Mouse (Mus musculus): ENCODE measurements around the gene Coro2b. TPM values are rescaled to one million over a fixed set of nuclear protein-coding genes. Genes with fewer than 3 reads are reported as not detected.

The Coro2b gene
- polyA plus RNA-seq, 2 experiments = 0.57 to 1.1 TPM

GRCm38 (mm10) chr9:62536119-62536654, 657 bp downstream of the Coro2b start:
- peaks cover 25% of the 10 kb centered on the region for H3K27me3 ChIP-seq (ENCODE audit: control insufficient read depth, insufficient read depth, low read length)

GRCm38 (mm10) chr9:62535566-62535965, 1.3 kb downstream of the Coro2b start:
- no peak overlapping the region for H3K9ac ChIP-seq (replicated peaks)
- no peaks in the 10 kb centered on the region for H3K36me3 ChIP-seq (replicated peaks; ENCODE audit: control insufficient read depth, insufficient read depth, low read depth)
- H3K27ac ChIP-seq = no peak overlapping the region
- WGBS (ENCODE audit: insufficient replicate concordance) = 60% methylated on average over 8 of the region's 8 CpGs
- DNase-seq (ENCODE audit: low read depth in 3 of 3, low spot score in 3 of 3) = no peak
- H3K9me3 ChIP-seq (ENCODE audit: control insufficient read depth, low read length) = no peaks in the 10 kb centered on the region
- H3K27me3 ChIP-seq (ENCODE audit: control insufficient read depth, insufficient read depth, low read length) = peaks cover 25% of the 10 kb centered on the region
- H3K4me1 ChIP-seq (replicated peaks; ENCODE audit: control insufficient read depth in 2 of 2, insufficient read depth in 2 of 2, low read length in 1 of 2) = peaks cover 0 to 2% of the 10 kb centered on the region in 2 experiments; a peak in 1 of 4 replicates
- H3K4me2 ChIP-seq (ENCODE audit: low read depth) = no peak overlapping the region
- TF ChIP-seq CTCF (IDR thresholded peaks at IDR 0.05; ENCODE audit: low read depth) (no peak), EP300 (IDR thresholded peaks at IDR 0.05; ENCODE audit: low read depth) (no peak)
- ATAC-seq (ENCODE audit: insufficient read depth) = no peak
- no peak overlapping the region for H3K4me3 ChIP-seq (ENCODE audit: insufficient read depth in 1 of 2, low read depth in 2 of 2, low read length in 2 of 2)

More at GRCm38 (mm10) chr9:62536119-62536654, 657 bp downstream of the Coro2b start:
- TF ChIP-seq EP300 (IDR thresholded peaks at IDR 0.05; ENCODE audit: low read depth) = no peak
- no peak for TF ChIP-seq CTCF (IDR thresholded peaks at IDR 0.05; ENCODE audit: low read depth)
- Histone ChIP-seq H3K9me3 (ENCODE audit: control insufficient read depth, low read length) (no peaks in the 10 kb centered on the region), H3K27ac (no peak overlapping the region), H3K9ac (replicated peaks) (no peak overlapping the region), H3K4me3 (ENCODE audit: insufficient read depth in 1 of 2, low read depth in 2 of 2, low read length in 2 of 2) (peak overlapping the region; percentile 39 to 40), H3K36me3 (replicated peaks; ENCODE audit: control insufficient read depth, insufficient read depth, low read depth) (no peaks in the 10 kb centered on the region), H3K4me1 (replicated peaks; ENCODE audit: control insufficient read depth in 2 of 2, insufficient read depth in 2 of 2, low read length in 1 of 2) (peaks cover 0 to 2% of the 10 kb centered on the region in 2 experiments; a peak in 1 of 4 replicates), H3K4me2 (ENCODE audit: low read depth) (peak overlapping the region; percentile 49)
- no peak for ATAC-seq (ENCODE audit: insufficient read depth)
- 6% methylated on average over 29 of the region's 29 CpGs for WGBS (ENCODE audit: insufficient replicate concordance)
- DNase-seq (ENCODE audit: low read depth in 3 of 3, low spot score in 3 of 3) = no peak

- Histone ChIP-seq H3K27ac (no peak overlapping the region), H3K9ac (replicated peaks) (no peak overlapping the region), H3K36me3 (replicated peaks; ENCODE audit: control insufficient read depth, insufficient read depth, low read depth) (no peaks in the 10 kb centered on the region), H3K9me3 (ENCODE audit: control insufficient read depth, low read length) (no peaks in the 10 kb centered on the region), H3K4me2 (ENCODE audit: low read depth) (no peak overlapping the region), H3K27me3 (ENCODE audit: control insufficient read depth, insufficient read depth, low read length) (peaks cover 25% of the 10 kb centered on the region), H3K4me3 (ENCODE audit: insufficient read depth in 1 of 2, low read depth in 2 of 2, low read length in 2 of 2) (no peak overlapping the region), H3K4me1 (replicated peaks; ENCODE audit: control insufficient read depth in 2 of 2, insufficient read depth in 2 of 2, low read length in 1 of 2) (peaks cover 0 to 2% of the 10 kb centered on the region in 2 experiments; a peak in 1 of 4 replicates)
- no peak for ATAC-seq (ENCODE audit: insufficient read depth)
- WGBS (ENCODE audit: insufficient replicate concordance) = 70% methylated on average over 7 of the region's 7 CpGs
- no peak for TF ChIP-seq CTCF (IDR thresholded peaks at IDR 0.05; ENCODE audit: low read depth)
- no peak for TF ChIP-seq EP300 (IDR thresholded peaks at IDR 0.05; ENCODE audit: low read depth)
- no peak for DNase-seq (ENCODE audit: low read depth in 3 of 3, low spot score in 3 of 3)
Measured at GRCm38 (mm10) chr9:62534691-62535090, 2.2 kb downstream of the Coro2b start.

- H3K4me1 ChIP-seq (replicated peaks; ENCODE audit: control insufficient read depth in 2 of 2, insufficient read depth in 2 of 2, low read length in 1 of 2) = peaks cover 0 to 2% of the 10 kb centered on the region in 2 experiments; a peak in 1 of 4 replicates
- 50% methylated on average over 2 of the region's 2 CpGs for WGBS (ENCODE audit: insufficient replicate concordance)
- H3K36me3 ChIP-seq (replicated peaks; ENCODE audit: control insufficient read depth, insufficient read depth, low read depth) = no peaks in the 10 kb centered on the region
- H3K27ac ChIP-seq = no peak overlapping the region
- TF ChIP-seq CTCF (IDR thresholded peaks at IDR 0.05; ENCODE audit: low read depth) = no peak
- TF ChIP-seq EP300 (IDR thresholded peaks at IDR 0.05; ENCODE audit: low read depth) = no peak
- H3K9ac ChIP-seq (replicated peaks) = no peak overlapping the region
- H3K4me3 ChIP-seq (ENCODE audit: insufficient read depth in 1 of 2, low read depth in 2 of 2, low read length in 2 of 2) = no peak overlapping the region
- H3K9me3 ChIP-seq (ENCODE audit: control insufficient read depth, low read length) = no peaks in the 10 kb centered on the region
- H3K4me2 ChIP-seq (ENCODE audit: low read depth) = no peak overlapping the region
- ATAC-seq (ENCODE audit: insufficient read depth) (no peak), DNase-seq (ENCODE audit: low read depth in 3 of 3, low spot score in 3 of 3) (no peak)
- peaks cover 25% of the 10 kb centered on the region for H3K27me3 ChIP-seq (ENCODE audit: control insufficient read depth, insufficient read depth, low read length)
Measured at GRCm38 (mm10) chr9:62534158-62534557, 2.7 kb downstream of the Coro2b start.

- TF ChIP-seq EP300 (IDR thresholded peaks at IDR 0.05; ENCODE audit: low read depth) (no peak), CTCF (IDR thresholded peaks at IDR 0.05; ENCODE audit: low read depth) (no peak)
- 72% methylated on average over 11 of the region's 11 CpGs for WGBS (ENCODE audit: insufficient replicate concordance)
- ATAC-seq (ENCODE audit: insufficient read depth) = no peak
Measured at GRCm38 (mm10) chr9:62532876-62533275, 4.0 kb downstream of the Coro2b start.

More at GRCm38 (mm10) chr9:62532876-62533275, 4.0 kb downstream of the Coro2b start:
- Histone ChIP-seq H3K9ac (replicated peaks) (no peak overlapping the region), H3K4me1 (replicated peaks; ENCODE audit: control insufficient read depth in 2 of 2, insufficient read depth in 2 of 2, low read length in 1 of 2) (peaks cover 0 to 2% of the 10 kb centered on the region in 2 experiments; a peak in 1 of 4 replicates), H3K4me2 (ENCODE audit: low read depth) (no peak overlapping the region), H3K9me3 (ENCODE audit: control insufficient read depth, low read length) (no peaks in the 10 kb centered on the region), H3K27ac (no peak overlapping the region), H3K4me3 (ENCODE audit: insufficient read depth in 1 of 2, low read depth in 2 of 2, low read length in 2 of 2) (no peak overlapping the region), H3K27me3 (ENCODE audit: control insufficient read depth, insufficient read depth, low read length) (peaks cover 25% of the 10 kb centered on the region), H3K36me3 (replicated peaks; ENCODE audit: control insufficient read depth, insufficient read depth, low read depth) (no peaks in the 10 kb centered on the region)
- DNase-seq (ENCODE audit: low read depth in 3 of 3, low spot score in 3 of 3) = no peak

All from liver, embryonic 14.5 days (tissue).